Mouse (Mus musculus): ENCODE measurements around the gene Ppp3ca.

DNA sequence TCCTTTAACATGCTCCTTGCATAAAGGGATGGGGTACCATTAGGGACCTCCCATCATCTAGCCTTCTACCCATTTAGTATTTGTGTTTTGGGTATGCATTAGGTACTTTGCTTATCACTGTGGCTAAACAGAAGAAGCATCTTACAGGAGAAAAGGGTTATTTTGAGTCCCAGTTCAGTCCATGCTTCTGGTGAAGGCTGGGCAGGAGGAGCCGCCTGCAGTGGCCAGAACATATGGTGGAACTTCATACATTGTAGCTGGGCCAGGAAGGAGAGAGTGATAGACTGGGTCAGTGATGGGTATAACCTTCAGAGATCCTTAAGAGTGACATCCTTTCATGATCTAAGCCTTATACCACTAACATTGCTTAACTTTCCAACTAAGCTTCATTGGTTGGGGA, 23.6 kb downstream of the Ppp3ca start:
- TF ChIP-seq EP300 (IDR thresholded peaks at IDR 0.05; ENCODE audit: low read depth) (no peak), CTCF (IDR thresholded peaks at IDR 0.05; ENCODE audit: low read depth) (no peak)

Data from heart, postnatal 0 days (tissue).